Mouse (Mus musculus) NIH3T3 (cell line): ENCODE data around the gene Tcp11x2.

ENCODE experiments used
- DNase-seq: peaks from one replicate; pipeline ENCODE4 v3.0.0-alpha.2; 2012; ENCODE audit warnings: low read depth

Gene Tcp11x2

GRCm38 (mm10) chrX:135693633-135694032 lies at the start of gene Tcp11x2:
Tcp11x2 (minus strand) TSS chrX:135693790.
- DNase-seq: no peak

GRCm38 (mm10) chrX:135743056-135743355 lies 49.4 kb upstream of the Tcp11x2 start:
- DNase-seq: no peak

GRCm38 (mm10) chrX:135742304-135743055 lies 48.9 kb upstream of the Tcp11x2 start, which contains the start of the genes Armcx5 and Gprasp1:
Armcx5 (plus strand) TSS chrX:135742733.
Gprasp1 (plus strand) TSS chrX:135742733.
- peak; percentile 90 for DNase-seq

- DNase-seq: no peak
Measured at GRCm38 (mm10) chrX:135738730-135739520, 45.3 kb upstream of the Tcp11x2 start.

DNA sequence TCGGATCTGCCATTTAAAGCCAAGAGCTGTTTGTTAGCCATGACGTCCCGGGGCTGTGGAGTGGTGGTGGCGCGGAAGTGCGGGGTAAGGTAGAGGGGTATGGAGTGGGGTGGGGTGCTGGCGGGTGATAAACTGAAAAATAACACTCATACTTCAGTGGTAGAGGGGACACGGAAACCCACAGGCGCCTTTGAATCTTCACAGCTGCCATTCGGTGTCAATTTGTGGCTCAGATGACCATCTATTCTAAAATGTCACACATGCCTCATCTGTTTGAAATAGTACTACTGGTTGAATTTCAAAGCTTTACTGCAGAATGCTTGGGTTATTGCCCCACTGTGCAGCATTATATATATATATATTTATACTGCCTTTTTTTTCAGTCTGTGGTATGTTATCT lies 31.6 kb upstream of the Tcp11x2 start, which contains the start of gene Tmsb15a:
Gene Tmsb15a (minus strand): TSS at position 101 of the 400 bp plus-strand sequence.
- DNase-seq: no peak

- no peak for DNase-seq
Measured at GRCm38 (mm10) chrX:135712845-135713244, 19.3 kb upstream of the Tcp11x2 start.

DNA sequence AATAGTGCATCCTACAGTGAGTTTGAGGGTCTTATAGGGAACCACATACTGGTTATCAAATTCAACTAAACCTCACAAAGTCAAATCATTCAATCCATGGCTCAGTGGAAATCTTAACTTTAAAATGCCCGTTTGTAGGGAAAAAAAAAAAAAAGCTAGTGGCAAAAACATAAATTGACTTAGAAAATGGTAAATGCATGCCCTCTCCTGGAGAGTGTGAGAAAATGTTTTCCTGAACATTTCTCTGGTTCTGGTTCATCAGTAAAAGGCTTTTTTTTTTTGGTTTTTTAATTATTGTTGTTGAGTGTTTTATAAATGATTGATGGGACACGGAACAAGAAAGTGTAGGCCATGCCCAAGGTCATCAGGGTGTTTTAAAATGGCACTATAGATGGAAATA lies 10.8 kb upstream of the Tcp11x2 start:
- DNase-seq: no peak

DNA sequence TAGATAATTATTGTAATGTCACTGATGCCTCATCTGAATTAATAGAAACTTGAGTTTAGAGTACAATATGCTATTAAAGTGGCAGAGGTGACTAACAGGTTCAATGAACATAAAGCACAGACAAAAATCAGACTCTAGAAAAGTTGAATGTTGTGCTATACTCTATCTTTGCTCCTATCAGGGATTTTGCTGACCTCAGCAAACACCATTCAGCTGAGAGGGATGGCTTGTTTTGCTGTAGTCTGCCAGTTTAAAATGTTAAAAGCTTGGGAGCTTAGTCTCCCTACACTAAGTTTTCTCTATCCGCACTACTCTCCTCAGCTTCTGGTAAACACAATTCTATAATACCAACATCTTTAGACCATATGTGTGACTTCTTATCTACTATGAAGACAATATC lies 9.5 kb upstream of the Tcp11x2 start:
- DNase-seq: no peak

- DNase-seq: no peak
Measured at GRCm38 (mm10) chrX:135687802-135688201, 5.8 kb downstream of the Tcp11x2 start.

DNA sequence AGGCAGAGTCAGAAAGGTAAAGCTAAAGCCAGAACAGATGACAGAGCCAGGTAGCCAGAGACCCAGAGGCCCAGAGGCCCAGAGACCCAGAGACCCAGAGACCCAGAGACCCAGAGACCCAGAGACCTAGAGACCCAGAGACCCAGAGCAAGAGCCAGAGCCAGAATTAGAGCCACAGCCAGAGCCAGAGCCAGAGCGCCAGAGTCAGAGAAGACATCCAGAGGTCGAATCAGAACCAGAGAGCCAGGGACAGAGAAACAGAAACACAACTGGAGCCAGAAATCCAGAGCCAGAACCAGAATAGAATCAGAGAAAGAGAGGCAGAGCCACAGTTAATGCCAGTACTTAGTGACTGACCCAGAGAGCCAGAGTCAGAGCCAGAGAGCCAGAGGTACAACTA lies 11.7 kb downstream of the Tcp11x2 start:
- no peak for DNase-seq

DNA sequence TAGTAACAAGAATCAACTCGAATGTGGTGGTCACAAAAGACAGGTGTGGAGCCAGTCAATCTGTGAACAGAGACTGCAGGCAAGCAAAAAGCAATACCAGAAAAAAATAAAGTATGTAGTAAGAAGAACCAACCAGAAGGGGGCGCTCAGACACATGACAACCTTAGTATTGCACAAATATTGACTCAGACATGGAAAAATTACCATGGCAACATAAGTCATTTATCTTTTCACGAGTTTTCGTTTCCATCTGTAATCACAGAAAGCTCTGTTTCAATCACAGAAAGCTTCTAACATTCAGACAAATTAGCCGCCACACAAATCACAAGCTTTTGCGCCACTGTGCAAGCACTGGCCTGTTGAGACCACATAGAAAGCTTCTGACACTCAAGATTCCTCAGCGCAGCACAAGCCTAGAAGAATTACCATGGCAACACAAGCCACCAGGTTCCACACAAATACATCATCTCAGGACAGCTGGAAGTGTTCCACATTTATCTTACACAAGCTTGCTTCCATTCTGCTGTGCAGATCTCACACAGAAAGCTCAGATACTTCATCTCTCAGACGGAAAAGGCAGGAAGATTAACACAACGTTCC lies 41.3 kb downstream of the Tcp11x2 start:
- peak; percentile 64 for DNase-seq

DNA sequence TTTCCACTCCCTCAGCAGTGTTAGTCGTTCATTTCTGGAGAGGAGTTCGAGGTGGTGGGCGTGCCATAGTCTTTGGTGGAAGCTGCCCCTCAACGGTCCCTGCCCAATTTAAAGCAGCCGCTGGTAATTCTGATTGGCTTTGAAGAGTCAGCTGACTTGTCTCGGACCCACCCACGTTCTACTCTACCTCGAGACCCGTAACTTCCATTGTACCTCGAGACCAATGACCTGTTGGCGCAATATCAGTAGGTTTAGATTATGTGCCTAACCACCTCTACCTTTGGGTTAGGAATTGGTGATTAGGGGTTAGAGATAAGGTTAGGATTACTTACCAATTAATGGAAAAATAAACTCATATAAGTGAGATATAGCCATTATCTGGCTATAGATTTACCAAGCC lies 66.0 kb downstream of the Tcp11x2 start, which contains the start of gene Prame:
Gene Prame (minus strand): TSS at position 101 of the 400 bp plus-strand sequence.
- DNase-seq: no peak
